25 mouse cellular contexts compared by ENCODE assay signal in the genomic region with DNA sequence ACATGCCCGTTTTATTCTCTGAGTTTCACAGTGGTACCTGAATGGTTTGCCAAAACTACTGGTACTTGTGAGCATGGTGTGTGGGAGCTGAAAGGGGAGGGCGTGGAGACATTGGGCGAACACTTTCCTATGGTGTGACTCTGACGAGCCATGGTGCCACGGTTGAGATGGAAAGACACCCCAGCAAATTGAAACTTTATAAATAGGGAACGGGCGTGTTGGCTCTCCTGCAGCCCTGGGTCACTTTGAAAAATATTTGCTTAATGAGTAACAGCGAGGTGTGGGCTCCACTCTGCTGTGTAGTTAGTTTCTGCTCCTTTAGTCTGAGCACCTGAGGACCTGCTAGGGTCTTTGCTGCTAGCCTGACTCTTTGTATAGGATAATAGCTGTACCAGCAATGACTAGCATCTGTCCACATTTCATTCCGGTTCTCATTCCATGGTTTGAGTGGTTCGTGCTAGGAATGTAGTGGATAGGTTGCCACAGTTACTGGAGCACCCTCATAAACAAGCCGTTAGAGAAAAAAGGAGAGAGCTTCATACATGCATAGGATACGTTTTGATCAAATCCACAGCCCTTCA. TPM values are rescaled to one million over a fixed set of nuclear protein-coding genes. Genes with fewer than 3 reads are reported as not detected.
DNase-seq lines count a peak whose midpoint lies in the region; ATAC-seq and TF ChIP-seq lines count a peak whose summit lies in the region.
"Had no signal": no experiment of that assay in that cellular context is flagged by ENCODE, and none has a peak within 500 bp of the region (broad histone marks: within the 10 kb centered on the region; RNA-seq: fewer than 3 reads in every experiment).

No protein-coding gene starts in this region.

- TF ChIP-seq POLR2A in cerebellum, adult 2 months (IDR thresholded peaks at IDR 0.05; ENCODE audit: borderline replicate concordance, insufficient read depth, low read length) = no peak

- H3K9ac ChIP-seq in kidney, embryonic 16.5 days (replicated peaks; ENCODE audit: low read length) = no peak overlapping the region
- H3K9ac ChIP-seq in liver, postnatal 0 days (replicated peaks) = no peak overlapping the region
- H3K9ac ChIP-seq: embryonic facial prominence, embryonic 13.5 days; forebrain, postnatal 0 days; limb, embryonic 15.5 days; midbrain, embryonic 12.5 days; neural tube, embryonic 12.5 days had no signal

- no peaks in the 10 kb centered on the region for H3K9me3 ChIP-seq in kidney, embryonic 16.5 days (ENCODE audit: low read length)
- no peaks in the 10 kb centered on the region for H3K9me3 ChIP-seq in liver, postnatal 0 days (ENCODE audit: low read length)
- H3K9me3 ChIP-seq: embryonic facial prominence, embryonic 13.5 days; limb, embryonic 15.5 days; midbrain, embryonic 12.5 days; neural tube, embryonic 12.5 days had no signal

- ATAC-seq in kidney, embryonic 16.5 days (ENCODE audit: low FRiP score, low TSS enrichment) = no peak
- ATAC-seq in liver, postnatal 0 days = no peak
- ATAC-seq: activated CD4-positive, CD25-positive, alpha-beta regulatory T cell, adult 4 months; forebrain, postnatal 0 days; hindbrain, embryonic 16.5 days; intestine, embryonic 16.5 days had no signal

- TF ChIP-seq CTCF in liver, postnatal 0 days (IDR thresholded peaks at IDR 0.05; ENCODE audit: low read depth) = no peak
- no peak for TF ChIP-seq CTCF in cerebellum, adult 2 months (IDR thresholded peaks at IDR 0.05; ENCODE audit: borderline replicate concordance, insufficient read depth, low read depth, low read length)

- no peaks in the 10 kb centered on the region for H3K27me3 ChIP-seq in kidney, embryonic 16.5 days (ENCODE audit: insufficient read depth, low read length)
- no peaks in the 10 kb centered on the region for H3K27me3 ChIP-seq in liver, postnatal 0 days (ENCODE audit: insufficient read depth, low read length)
- H3K27me3 ChIP-seq in cerebellum, adult 2 months (ENCODE audit: control insufficient read depth, insufficient read depth, low read length) = no peaks in the 10 kb centered on the region
- H3K27me3 ChIP-seq: embryonic facial prominence, embryonic 13.5 days; limb, embryonic 15.5 days; midbrain, embryonic 12.5 days; neural tube, embryonic 12.5 days had no signal

- H3K4me2 ChIP-seq in kidney, embryonic 16.5 days (replicated peaks; ENCODE audit: low read depth, low read length) = no peak overlapping the region
- peak overlapping the region; percentile 5; the same call in 1 of the 2 replicates for H3K4me2 ChIP-seq in liver, postnatal 0 days (ENCODE audit: low read depth, low read length)
- H3K4me2 ChIP-seq: embryonic facial prominence, embryonic 13.5 days; limb, embryonic 15.5 days; midbrain, embryonic 12.5 days; neural tube, embryonic 12.5 days had no signal

- DNase-seq in kidney, adult 18-20 months = peak; percentile 40
- DNase-seq in kidney, adult 8-10 months = peak; percentile 35 to 53
- DNase-seq in kidney, postnatal 25 days = peak; percentile 21 to 53
- no peak for DNase-seq in liver, postnatal 0 days
- DNase-seq in cerebellum, postnatal 10 days = no peak
- DNase-seq in cerebellum, adult 2 months = no peak
- no peak for DNase-seq in spleen, postnatal 10 days (ENCODE audit: low spot score in 2 of 2)
- DNase-seq: adrenal gland, postnatal 10 days; cerebellum, postnatal 14 days; forebrain, postnatal 0 days; gastrocnemius, adult 2 months; heart, adult 18-20 months; heart, postnatal 4 days; right cerebral cortex, postnatal 4 days; thymus, postnatal 4 days had no signal

- peaks cover 38% of the 10 kb centered on the region for H3K4me1 ChIP-seq in kidney, embryonic 16.5 days (ENCODE audit: insufficient read depth, low read length)
- peaks cover 35% of the 10 kb centered on the region for H3K4me1 ChIP-seq in liver, postnatal 0 days (ENCODE audit: insufficient read depth)
- no peaks in the 10 kb centered on the region for H3K4me1 ChIP-seq in cerebellum, adult 2 months (ENCODE audit: control insufficient read depth, insufficient read depth, low read length)
- H3K4me1 ChIP-seq: limb, embryonic 15.5 days; midbrain, embryonic 12.5 days had no signal

- no peak overlapping the region for H3K27ac ChIP-seq in kidney, embryonic 16.5 days (ENCODE audit: low read length)
- H3K27ac ChIP-seq in liver, postnatal 0 days (ENCODE audit: low read depth) = peak overlapping the region; percentile 89; the same call in 1 of the 2 replicates
- H3K27ac ChIP-seq in cerebellum, adult 2 months (ENCODE audit: insufficient read depth, low read length) = no peak overlapping the region
- H3K27ac ChIP-seq: embryonic facial prominence, embryonic 13.5 days; limb, embryonic 15.5 days; macrophage; midbrain, embryonic 12.5 days; neural tube, embryonic 12.5 days had no signal

- 64% methylated on average over 12 of the region's 12 CpGs for WGBS in kidney, embryonic 16.5 days
- 75% methylated on average over 12 of the region's 12 CpGs for WGBS in liver, postnatal 0 days (ENCODE audit: insufficient replicate concordance)
- WGBS in cerebellum, adult 2 months = 91% methylated on average over 12 of the region's 12 CpGs

- TF ChIP-seq EP300 in liver, postnatal 0 days (IDR thresholded peaks at IDR 0.05; ENCODE audit: low read depth) = no peak

- H3K36me3 ChIP-seq in kidney, embryonic 16.5 days (ENCODE audit: insufficient read depth, low read length) = peaks cover 12% of the 10 kb centered on the region
- H3K36me3 ChIP-seq in liver, postnatal 0 days (replicated peaks; ENCODE audit: insufficient read depth, low read length) = peaks cover 20% of the 10 kb centered on the region; the same call in 1 of the 2 replicates
- H3K36me3 ChIP-seq: embryonic facial prominence, embryonic 13.5 days; G1E; limb, embryonic 15.5 days; midbrain, embryonic 12.5 days had no signal

- no peak overlapping the region for H3K4me3 ChIP-seq in kidney, embryonic 16.5 days (ENCODE audit: low read length)
- no peak overlapping the region for H3K4me3 ChIP-seq in liver, postnatal 0 days (ENCODE audit: low read depth, low read length)
- H3K4me3 ChIP-seq in cerebellum, adult 2 months (replicated peaks; ENCODE audit: insufficient read depth, low read depth, low read length) = no peak overlapping the region
- H3K4me3 ChIP-seq: embryonic facial prominence, embryonic 13.5 days; gastrocnemius, adult 2 months; limb, embryonic 15.5 days; midbrain, embryonic 12.5 days; neural tube, embryonic 12.5 days had no signal

RNA-seq across cellular contexts. Expression of gene Tnfrsf21, which starts 7.4 kb away (rescaled TPM):
- 65.1 and 69.7 TPM in 2 replicates for polyA plus RNA-seq in kidney, embryonic 16.5 days (2015; fragmentation: Nextera tagmentation; extraction: Ambion mirVana)
- polyA plus RNA-seq in liver, postnatal 0 days (2015; fragmentation: Nextera tagmentation; extraction: Ambion mirVana) = 11.7 and 15.4 TPM in 2 replicates
- polyA plus RNA-seq in cerebellum, adult 2 months (2012; rRNA removed) = 55.8 and 65.3 TPM in 2 replicates
- polyA plus RNA-seq: activated CD4-positive, CD25-positive, alpha-beta regulatory T cell, adult 4 months; G1E had no signal

Comparison
In these comparisons a context has a peak if more than half of its experiments do, and no peak if none do; other contexts are left out.
1. DNase-seq: peak in kidney, adult 18-20 months (single experiment), kidney, adult 8-10 months (2 of 2) and kidney, postnatal 25 days (2 of 2); none in liver, postnatal 0 days (single experiment), cerebellum, postnatal 10 days (0 of 2), cerebellum, adult 2 months (0 of 2) and spleen, postnatal 10 days (0 of 2).